Mouse (Mus musculus): ENCODE measurements at regions not wholly inside any gene's neighbourhood (a gene's known extent, or its start where the extent isn't known, plus 50 kb on each side); places are given as distances from the start of the nearest gene placed in this dataset.

- no peaks in the 10 kb centered on the region for H3K36me3 ChIP-seq (ENCODE audit: control insufficient read depth, insufficient read depth)
- no peak overlapping the region for H3K27ac ChIP-seq (ENCODE audit: low read depth, low read length)
- TF ChIP-seq CTCF (IDR thresholded peaks at IDR 0.05; ENCODE audit: low read depth): no peak
- H3K4me1 ChIP-seq (replicated peaks; ENCODE audit: control insufficient read depth, insufficient read depth, low read length): no peaks in the 10 kb centered on the region
- no peaks in the 10 kb centered on the region for H3K9me3 ChIP-seq (ENCODE audit: control insufficient read depth)
- 60% methylated on average over 20 of the region's 20 CpGs for WGBS
- ATAC-seq: no peak
- no peak overlapping the region for H3K4me2 ChIP-seq (replicated peaks; ENCODE audit: low read depth)
- no peak overlapping the region for H3K9ac ChIP-seq (ENCODE audit: low read depth, low read length)
- no peak overlapping the region for H3K4me3 ChIP-seq (ENCODE audit: low read depth, low read length)
- no peaks in the 10 kb centered on the region for H3K27me3 ChIP-seq (replicated peaks; ENCODE audit: control insufficient read depth, insufficient read depth, low read length)
Observed at GRCm38 (mm10) chr2:168424277-168425099, 143.0 kb upstream of the Kcng1 start.

GRCm38 (mm10) chr2:168423551-168423950 lies 142.0 kb upstream of the Kcng1 start:
- Histone ChIP-seq H3K36me3 (ENCODE audit: control insufficient read depth, insufficient read depth) (no peaks in the 10 kb centered on the region), H3K27ac (ENCODE audit: low read depth, low read length) (no peak overlapping the region), H3K4me3 (ENCODE audit: low read depth, low read length) (no peak overlapping the region), H3K9ac (ENCODE audit: low read depth, low read length) (no peak overlapping the region), H3K4me2 (replicated peaks; ENCODE audit: low read depth) (no peak overlapping the region), H3K4me1 (replicated peaks; ENCODE audit: control insufficient read depth, insufficient read depth, low read length) (no peaks in the 10 kb centered on the region), H3K9me3 (ENCODE audit: control insufficient read depth) (no peaks in the 10 kb centered on the region), H3K27me3 (replicated peaks; ENCODE audit: control insufficient read depth, insufficient read depth, low read length) (no peaks in the 10 kb centered on the region)
- peak; percentile 58 for TF ChIP-seq CTCF (IDR thresholded peaks at IDR 0.05; ENCODE audit: low read depth)
- ATAC-seq: no peak
- 54% methylated on average over 6 of the region's 6 CpGs for WGBS

GRCm38 (mm10) chr2:168415140-168415539 lies 133.6 kb upstream of the Kcng1 start:
- Histone ChIP-seq H3K9ac (ENCODE audit: low read depth, low read length) (no peak overlapping the region), H3K9me3 (ENCODE audit: control insufficient read depth) (no peaks in the 10 kb centered on the region), H3K27ac (ENCODE audit: low read depth, low read length) (no peak overlapping the region), H3K4me3 (ENCODE audit: low read depth, low read length) (no peak overlapping the region), H3K4me1 (replicated peaks; ENCODE audit: control insufficient read depth, insufficient read depth, low read length) (no peaks in the 10 kb centered on the region), H3K27me3 (replicated peaks; ENCODE audit: control insufficient read depth, insufficient read depth, low read length) (no peaks in the 10 kb centered on the region), H3K4me2 (replicated peaks; ENCODE audit: low read depth) (no peak overlapping the region), H3K36me3 (ENCODE audit: control insufficient read depth, insufficient read depth) (no peaks in the 10 kb centered on the region)
- WGBS: 28% methylated on average over 17 of the region's 17 CpGs
- ATAC-seq: no peak
- TF ChIP-seq CTCF (IDR thresholded peaks at IDR 0.05; ENCODE audit: low read depth): peak; percentile 67

- TF ChIP-seq CTCF (IDR thresholded peaks at IDR 0.05; ENCODE audit: low read depth): no peak
- Histone ChIP-seq H3K9ac (ENCODE audit: low read depth, low read length) (no peak overlapping the region), H3K4me3 (ENCODE audit: low read depth, low read length) (no peak overlapping the region), H3K4me1 (replicated peaks; ENCODE audit: control insufficient read depth, insufficient read depth, low read length) (no peaks in the 10 kb centered on the region), H3K9me3 (ENCODE audit: control insufficient read depth) (no peaks in the 10 kb centered on the region), H3K4me2 (replicated peaks; ENCODE audit: low read depth) (no peak overlapping the region), H3K27me3 (replicated peaks; ENCODE audit: control insufficient read depth, insufficient read depth, low read length) (no peaks in the 10 kb centered on the region), H3K36me3 (ENCODE audit: control insufficient read depth, insufficient read depth) (no peaks in the 10 kb centered on the region), H3K27ac (ENCODE audit: low read depth, low read length) (no peak overlapping the region)
- WGBS: 77% methylated on average over 18 of the region's 18 CpGs
- no peak for ATAC-seq
Observed at GRCm38 (mm10) chr2:168414110-168414872, 132.8 kb upstream of the Kcng1 start.

GRCm38 (mm10) chr2:168412853-168413252 lies 131.3 kb upstream of the Kcng1 start:
- H3K4me1 ChIP-seq (replicated peaks; ENCODE audit: control insufficient read depth, insufficient read depth, low read length): no peaks in the 10 kb centered on the region
- no peak for ATAC-seq
- 49% methylated on average over 6 of the region's 6 CpGs for WGBS
- H3K9ac ChIP-seq (ENCODE audit: low read depth, low read length): no peak overlapping the region
- no peaks in the 10 kb centered on the region for H3K36me3 ChIP-seq (ENCODE audit: control insufficient read depth, insufficient read depth)
- no peaks in the 10 kb centered on the region for H3K27me3 ChIP-seq (replicated peaks; ENCODE audit: control insufficient read depth, insufficient read depth, low read length)
- no peak overlapping the region for H3K4me3 ChIP-seq (ENCODE audit: low read depth, low read length)
- no peaks in the 10 kb centered on the region for H3K9me3 ChIP-seq (ENCODE audit: control insufficient read depth)
- peak; percentile 61 for TF ChIP-seq CTCF (IDR thresholded peaks at IDR 0.05; ENCODE audit: low read depth)
- no peak overlapping the region for H3K4me2 ChIP-seq (replicated peaks; ENCODE audit: low read depth)
- no peak overlapping the region for H3K27ac ChIP-seq (ENCODE audit: low read depth, low read length)

- no peaks in the 10 kb centered on the region for H3K9me3 ChIP-seq (ENCODE audit: control insufficient read depth)
- WGBS: 64% methylated on average over 16 of the region's 16 CpGs
- no peaks in the 10 kb centered on the region for H3K36me3 ChIP-seq (ENCODE audit: control insufficient read depth, insufficient read depth)
- no peaks in the 10 kb centered on the region for H3K27me3 ChIP-seq (replicated peaks; ENCODE audit: control insufficient read depth, insufficient read depth, low read length)
- no peak overlapping the region for H3K4me2 ChIP-seq (replicated peaks; ENCODE audit: low read depth)
- H3K27ac ChIP-seq (ENCODE audit: low read depth, low read length): no peak overlapping the region
- no peak overlapping the region for H3K9ac ChIP-seq (ENCODE audit: low read depth, low read length)
- TF ChIP-seq CTCF (IDR thresholded peaks at IDR 0.05; ENCODE audit: low read depth): no peak
- no peaks in the 10 kb centered on the region for H3K4me1 ChIP-seq (replicated peaks; ENCODE audit: control insufficient read depth, insufficient read depth, low read length)
- H3K4me3 ChIP-seq (ENCODE audit: low read depth, low read length): no peak overlapping the region
- ATAC-seq: no peak; the same call in 1 of the 2 replicates
Observed at GRCm38 (mm10) chr2:168402782-168403513, 121.4 kb upstream of the Kcng1 start.
